Mouse (Mus musculus) spleen, adult 2 months (tissue): ENCODE results near the gene Pgls. TPM values are rescaled to one million over a fixed set of nuclear protein-coding genes. Genes with fewer than 3 reads are reported as not detected.

Experiments
- DNase-seq, 2 experiments: peaks; one replicate each; pipeline versions ENCODE4 v3.0.0 to v3.0.0-alpha.2; 2012 to 2021; ENCODE audit warnings: low spot score in 2 of 2, low read depth in 1 of 2
- H3K27ac ChIP-seq: fragments of 200-500 bp; 2 replicates; pipeline ENCODE4 v1.5.1; 2012; ENCODE audit warnings: low read length, inconsistent platforms; ENCODE audit not compliant: insufficient read depth
- H3K27me3 ChIP-seq: fragments of 200-500 bp; 2 replicates; pipeline ENCODE4 v1.6.1; 2012; ENCODE audit warnings: mild to moderate bottlenecking, moderate library complexity, low read length, inconsistent platforms; ENCODE audit not compliant: control insufficient read depth, insufficient read depth
- H3K36me3 ChIP-seq: fragments of 200-500 bp; 2 replicates; pipeline ENCODE4 v1.6.1; 2012; ENCODE audit warnings: mild to moderate bottlenecking, low read length, inconsistent platforms; ENCODE audit not compliant: control insufficient read depth, insufficient read depth
- H3K4me1 ChIP-seq: fragments of 200-500 bp; 2 replicates; pipeline ENCODE4 v1.6.1; 2011; ENCODE audit warnings: inconsistent platforms; ENCODE audit not compliant: control insufficient read depth, insufficient read depth, insufficient read length
- H3K4me3 ChIP-seq: fragments of 200-500 bp; 2 replicates; pipeline ENCODE4 v1.5.1; 2011; ENCODE audit warnings: mild to moderate bottlenecking, inconsistent platforms; ENCODE audit not compliant: insufficient read depth, insufficient read length; ENCODE audit errors: extremely low read depth
- CTCF ChIP-seq: fragments of 200-500 bp; IDR thresholded peaks from 2 replicates; pipeline ENCODE4 v1.5.1; 2011; ENCODE audit warnings: mild to moderate bottlenecking, inconsistent platforms; ENCODE audit not compliant: insufficient read depth, insufficient read length, insufficient replicate concordance; ENCODE audit errors: extremely low read depth
- POLR2A ChIP-seq: fragments of 200-500 bp; IDR thresholded peaks from 2 replicates; pipeline ENCODE4 v1.6.1; 2011; ENCODE audit warnings: low read depth, low read length, inconsistent platforms
- WGBS: fragments of 180-500 bp; shearing (Covaris S2); methylation state at CpG from one replicate; pipeline ENCODE4 v1.1.7; 2018; 5-methylcytosine and 5-hydroxymethylcytosine counted together
- polyA plus RNA-seq: library from polyadenylated mRNA; depleted of rRNA; stranded (reverse); fragments of >200 nt; gene quantifications from 2 replicates; pipeline ENCODE4 v1.2.3, GENCODE M21; 2012

Pgls gene
- polyA plus RNA-seq, 1 experiment: 171 TPM

GRCm38 (mm10) chr8:71596798-71597197, 4.8 kb downstream of the Pgls start:
- Histone ChIP-seq H3K4me1 (peaks cover 27% of the 10 kb centered on the region; the same call in 1 of the 2 replicates), H3K36me3 (no peaks in the 10 kb centered on the region), H3K4me3 (peak overlapping the region; percentile 10), H3K27me3 (no peaks in the 10 kb centered on the region), H3K27ac (peak overlapping the region; percentile 84)
- WGBS: 12% methylated on average over 4 of the region's 4 CpGs
- peak; percentile 75 to 81 for DNase-seq
- TF ChIP-seq POLR2A: no peak
- TF ChIP-seq CTCF: no peak

GRCm38 (mm10) chr8:71597451-71597850, 5.5 kb downstream of the Pgls start, which contains the start of gene Fam129c:
Fam129c (plus strand) TSS chr8:71597648.
- DNase-seq: peak in 1 of 2 experiments; percentile 64

GRCm38 (mm10) chr8:71598375-71598774, 6.4 kb downstream of the Pgls start:
- H3K36me3 ChIP-seq: no peaks in the 10 kb centered on the region
- no peak for DNase-seq
- peaks cover 34% of the 10 kb centered on the region for H3K4me1 ChIP-seq
- TF ChIP-seq POLR2A: no peak
- TF ChIP-seq CTCF: no peak
- peak overlapping the region; percentile 84 for H3K27ac ChIP-seq
- peak overlapping the region; percentile 50 for H3K4me3 ChIP-seq
- H3K27me3 ChIP-seq: no peaks in the 10 kb centered on the region

More at GRCm38 (mm10) chr8:71597451-71597850, 5.5 kb downstream of the Pgls start, which contains the start of gene Fam129c:
- Histone ChIP-seq H3K36me3 (no peaks in the 10 kb centered on the region), H3K4me3 (peak within 1 kb of the TSS; percentile 50), H3K4me1 (peaks cover 33% of the 10 kb centered on the region), H3K27ac (peak within 1 kb of the TSS; percentile 84), H3K27me3 (no peaks in the 10 kb centered on the region)
- WGBS: 43% methylated on average over 3 of the region's 3 CpGs
- TF ChIP-seq CTCF (no peak), POLR2A (no peak)

GRCm38 (mm10) chr8:71598841-71599240, 6.9 kb downstream of the Pgls start:
- 86% methylated on average over 5 of the region's 5 CpGs for WGBS
- H3K4me3 ChIP-seq: peak overlapping the region; percentile 32; the same call in 1 of the 2 replicates
- TF ChIP-seq CTCF (no peak), POLR2A (no peak)
- no peaks in the 10 kb centered on the region for H3K36me3 ChIP-seq
- no peak overlapping the region for H3K27ac ChIP-seq
- no peak for DNase-seq
- H3K27me3 ChIP-seq: no peaks in the 10 kb centered on the region
- H3K4me1 ChIP-seq: peaks cover 34% of the 10 kb centered on the region

- Histone ChIP-seq H3K4me3 (peak overlapping the region; percentile 43; the same call in 1 of the 2 replicates), H3K27me3 (no peaks in the 10 kb centered on the region), H3K4me1 (peaks cover 21% of the 10 kb centered on the region), H3K27ac (no peak overlapping the region), H3K36me3 (peaks cover 8% of the 10 kb centered on the region)
- TF ChIP-seq CTCF (no peak), POLR2A (no peak)
- 13% methylated on average over 65 of the region's 65 CpGs for WGBS
- peak in 1 of 2 experiments; percentile 48 for DNase-seq
Observed at GRCm38 (mm10) chr8:71601939-71602665, 10.1 kb downstream of the Pgls start.

GRCm38 (mm10) chr8:71602666-71603334, 10.8 kb downstream of the Pgls start:
- WGBS: 38% methylated on average over 32 of the region's 32 CpGs
- no peaks in the 10 kb centered on the region for H3K27me3 ChIP-seq

GRCm38 (mm10) chr8:71604021-71604420, 12.0 kb downstream of the Pgls start:
- Histone ChIP-seq H3K4me1 (peaks cover 18% of the 10 kb centered on the region), H3K36me3 (peaks cover 8% of the 10 kb centered on the region), H3K27me3 (no peaks in the 10 kb centered on the region), H3K4me3 (no peak overlapping the region), H3K27ac (no peak overlapping the region)
- TF ChIP-seq CTCF (no peak), POLR2A (no peak)
- no peak for DNase-seq
- WGBS: 91% methylated on average over 7 of the region's 7 CpGs

More at GRCm38 (mm10) chr8:71602666-71603334, 10.8 kb downstream of the Pgls start:
- H3K4me1 ChIP-seq: peaks cover 19% of the 10 kb centered on the region
- H3K27ac ChIP-seq: no peak overlapping the region
- TF ChIP-seq POLR2A: no peak
- TF ChIP-seq CTCF: no peak
- no peak for DNase-seq
- H3K4me3 ChIP-seq: peak overlapping the region; percentile 43; the same call in 1 of the 2 replicates
- H3K36me3 ChIP-seq: peaks cover 8% of the 10 kb centered on the region
